Mouse (Mus musculus): ENCODE data around the gene Kcnq1. TPM values are rescaled to one million over a fixed set of nuclear protein-coding genes. Genes with fewer than 3 reads are reported as not detected.

The Kcnq1 gene
- polyA plus RNA-seq, 1 experiment: not detected

GRCm38 (mm10) chr7:143464811-143465560, 358.8 kb downstream of the Kcnq1 start:
- Histone ChIP-seq H3K27me3 (ENCODE audit: control insufficient read depth, insufficient read depth, insufficient read length) (peaks cover 8% of the 10 kb centered on the region), H3K4me3 (ENCODE audit: insufficient read depth, poor library complexity, severe bottlenecking) (no peak overlapping the region), H3ac (ENCODE audit: control insufficient read depth, insufficient read length, low read depth) (no peak overlapping the region), H3K36me3 (ENCODE audit: control insufficient read depth, insufficient read depth) (no peaks in the 10 kb centered on the region), H3K79me3 (ENCODE audit: low read depth) (no peaks in the 10 kb centered on the region), H3K79me2 (ENCODE audit: control insufficient read depth, insufficient read depth) (no peaks in the 10 kb centered on the region)
- no peak for TF ChIP-seq CTCF (IDR thresholded peaks at IDR 0.05; ENCODE audit: control insufficient read depth, insufficient read depth, insufficient read length)
- no peak for TF ChIP-seq MAX (IDR thresholded peaks at IDR 0.05)
- TF ChIP-seq USF1 (IDR thresholded peaks at IDR 0.05; ENCODE audit: low read depth): no peak
- no peak for TF ChIP-seq MYOG (IDR thresholded peaks at IDR 0.05; ENCODE audit: control insufficient read depth, extremely low read depth, insufficient read length)
- TF ChIP-seq FOSL1 (IDR thresholded peaks at IDR 0.05; ENCODE audit: insufficient read depth, low read length, poor library complexity, severe bottlenecking): no peak
- no peak for TF ChIP-seq CEBPB (IDR thresholded peaks at IDR 0.05; ENCODE audit: low read depth)
- no peak for TF ChIP-seq MYOD1 (IDR thresholded peaks at IDR 0.05; ENCODE audit: control insufficient read depth, insufficient read length, low read depth)

GRCm38 (mm10) chr7:143466099-143466677, 360.0 kb downstream of the Kcnq1 start:
- no peak for TF ChIP-seq MYOD1 (IDR thresholded peaks at IDR 0.05; ENCODE audit: control insufficient read depth, insufficient read length, low read depth)
- no peak for TF ChIP-seq FOSL1 (IDR thresholded peaks at IDR 0.05; ENCODE audit: insufficient read depth, low read length, poor library complexity, severe bottlenecking)
- peak; percentile 74 for TF ChIP-seq CTCF (IDR thresholded peaks at IDR 0.05; ENCODE audit: control insufficient read depth, insufficient read depth, insufficient read length)
- no peak for TF ChIP-seq USF1 (IDR thresholded peaks at IDR 0.05; ENCODE audit: low read depth)
- H3K79me2 ChIP-seq (ENCODE audit: control insufficient read depth, insufficient read depth): no peaks in the 10 kb centered on the region
- no peak overlapping the region for H3ac ChIP-seq (ENCODE audit: control insufficient read depth, insufficient read length, low read depth)
- H3K36me3 ChIP-seq (ENCODE audit: control insufficient read depth, insufficient read depth): no peaks in the 10 kb centered on the region
- H3K27me3 ChIP-seq (ENCODE audit: control insufficient read depth, insufficient read depth, insufficient read length): peaks cover 8% of the 10 kb centered on the region
- H3K4me3 ChIP-seq (ENCODE audit: insufficient read depth, poor library complexity, severe bottlenecking): no peak overlapping the region
- H3K79me3 ChIP-seq (ENCODE audit: low read depth): no peaks in the 10 kb centered on the region

- TF ChIP-seq FOSL1 (IDR thresholded peaks at IDR 0.05; ENCODE audit: insufficient read depth, low read length, poor library complexity, severe bottlenecking): no peak
- no peak for TF ChIP-seq MYOG (IDR thresholded peaks at IDR 0.05; ENCODE audit: control insufficient read depth, extremely low read depth, insufficient read length)
- TF ChIP-seq CTCF (IDR thresholded peaks at IDR 0.05; ENCODE audit: control insufficient read depth, insufficient read depth, insufficient read length): no peak
- TF ChIP-seq USF1 (IDR thresholded peaks at IDR 0.05; ENCODE audit: low read depth): no peak
- TF ChIP-seq MYOD1 (IDR thresholded peaks at IDR 0.05; ENCODE audit: control insufficient read depth, insufficient read length, low read depth): no peak
- no peak for TF ChIP-seq CEBPB (IDR thresholded peaks at IDR 0.05; ENCODE audit: low read depth)
- no peak for TF ChIP-seq MAX (IDR thresholded peaks at IDR 0.05)
- Histone ChIP-seq H3K4me3 (ENCODE audit: insufficient read depth, poor library complexity, severe bottlenecking) (no peak overlapping the region), H3K79me3 (ENCODE audit: low read depth) (no peaks in the 10 kb centered on the region), H3K27me3 (ENCODE audit: control insufficient read depth, insufficient read depth, insufficient read length) (peaks cover 8% of the 10 kb centered on the region), H3ac (ENCODE audit: control insufficient read depth, insufficient read length, low read depth) (no peak overlapping the region), H3K79me2 (ENCODE audit: control insufficient read depth, insufficient read depth) (no peaks in the 10 kb centered on the region), H3K36me3 (ENCODE audit: control insufficient read depth, insufficient read depth) (no peaks in the 10 kb centered on the region)
Measured at GRCm38 (mm10) chr7:143467714-143468113, 361.6 kb downstream of the Kcnq1 start.

GRCm38 (mm10) chr7:143469946-143470345, 363.8 kb downstream of the Kcnq1 start:
- H3K79me3 ChIP-seq (ENCODE audit: low read depth): no peaks in the 10 kb centered on the region
- H3ac ChIP-seq (ENCODE audit: control insufficient read depth, insufficient read length, low read depth): no peak overlapping the region
- no peaks in the 10 kb centered on the region for H3K79me2 ChIP-seq (ENCODE audit: control insufficient read depth, insufficient read depth)

GRCm38 (mm10) chr7:143473347-143474101, 367.4 kb downstream of the Kcnq1 start, which contains the start of gene Slc22a18:
Gene Slc22a18 (plus strand): TSS chr7:143473736.
- Histone ChIP-seq H3K4me3 (ENCODE audit: insufficient read depth, poor library complexity, severe bottlenecking) (no peak within 1 kb of the TSS), H3K79me2 (ENCODE audit: control insufficient read depth, insufficient read depth) (no peaks in the 10 kb centered on the region), H3K27me3 (ENCODE audit: control insufficient read depth, insufficient read depth, insufficient read length) (peaks cover 1% of the 10 kb centered on the region), H3K79me3 (ENCODE audit: low read depth) (no peaks in the 10 kb centered on the region), H3K36me3 (ENCODE audit: control insufficient read depth, insufficient read depth) (no peaks in the 10 kb centered on the region), H3ac (ENCODE audit: control insufficient read depth, insufficient read length, low read depth) (no peak within 1 kb of the TSS)
- TF ChIP-seq USF1 (IDR thresholded peaks at IDR 0.05; ENCODE audit: low read depth): no peak
- TF ChIP-seq MAX (IDR thresholded peaks at IDR 0.05): no peak
- no peak for TF ChIP-seq CTCF (IDR thresholded peaks at IDR 0.05; ENCODE audit: control insufficient read depth, insufficient read depth, insufficient read length)
- no peak for TF ChIP-seq FOSL1 (IDR thresholded peaks at IDR 0.05; ENCODE audit: insufficient read depth, low read length, poor library complexity, severe bottlenecking)
- no peak for TF ChIP-seq MYOG (IDR thresholded peaks at IDR 0.05; ENCODE audit: control insufficient read depth, extremely low read depth, insufficient read length)
- TF ChIP-seq MYOD1 (IDR thresholded peaks at IDR 0.05; ENCODE audit: control insufficient read depth, insufficient read length, low read depth): no peak

More at GRCm38 (mm10) chr7:143469946-143470345, 363.8 kb downstream of the Kcnq1 start:
- H3K27me3 ChIP-seq (ENCODE audit: control insufficient read depth, insufficient read depth, insufficient read length): peaks cover 8% of the 10 kb centered on the region
- H3K4me3 ChIP-seq (ENCODE audit: insufficient read depth, poor library complexity, severe bottlenecking): no peak overlapping the region
- TF ChIP-seq MYOD1 (IDR thresholded peaks at IDR 0.05; ENCODE audit: control insufficient read depth, insufficient read length, low read depth) (no peak), MAX (IDR thresholded peaks at IDR 0.05) (no peak), CTCF (IDR thresholded peaks at IDR 0.05; ENCODE audit: control insufficient read depth, insufficient read depth, insufficient read length) (peak; percentile 69)
- no peaks in the 10 kb centered on the region for H3K36me3 ChIP-seq (ENCODE audit: control insufficient read depth, insufficient read depth)

All from C2C12 (cell line).